Mouse (Mus musculus) v-Abl transformed pro-B cells (cell line): ENCODE results near the gene Bcat2.

Source experiments
- in situ Hi-C, 2 experiments: fragments of 400-800 bp; cut with MboI; formaldehyde crosslinking; loops; one replicate each; pipeline ENCODE4 v1.15.1; 2025; ENCODE audit not compliant: unreplicated experiment in 2 of 2

The Bcat2 gene

DNA sequence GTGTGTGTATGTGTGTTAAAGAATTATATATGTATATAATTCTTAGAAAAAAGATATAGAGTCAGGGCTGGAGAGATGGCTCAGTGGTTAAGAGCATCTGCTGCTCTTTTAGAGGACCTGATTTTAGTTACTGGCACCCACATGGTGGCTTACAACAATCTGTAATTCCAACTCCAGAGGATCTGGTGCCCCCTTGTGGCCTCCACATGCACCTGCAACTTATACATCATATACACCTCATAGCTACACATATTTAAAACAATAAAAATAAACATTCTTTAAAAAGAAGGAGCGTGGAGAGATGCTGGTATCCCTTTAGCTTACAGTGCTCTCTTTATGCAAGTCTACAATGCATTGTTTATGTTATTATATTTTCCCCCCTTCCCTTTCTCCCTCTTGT lies 25.4 kb upstream of the Bcat2 start:
- in situ Hi-C loops: no loop called here

DNA sequence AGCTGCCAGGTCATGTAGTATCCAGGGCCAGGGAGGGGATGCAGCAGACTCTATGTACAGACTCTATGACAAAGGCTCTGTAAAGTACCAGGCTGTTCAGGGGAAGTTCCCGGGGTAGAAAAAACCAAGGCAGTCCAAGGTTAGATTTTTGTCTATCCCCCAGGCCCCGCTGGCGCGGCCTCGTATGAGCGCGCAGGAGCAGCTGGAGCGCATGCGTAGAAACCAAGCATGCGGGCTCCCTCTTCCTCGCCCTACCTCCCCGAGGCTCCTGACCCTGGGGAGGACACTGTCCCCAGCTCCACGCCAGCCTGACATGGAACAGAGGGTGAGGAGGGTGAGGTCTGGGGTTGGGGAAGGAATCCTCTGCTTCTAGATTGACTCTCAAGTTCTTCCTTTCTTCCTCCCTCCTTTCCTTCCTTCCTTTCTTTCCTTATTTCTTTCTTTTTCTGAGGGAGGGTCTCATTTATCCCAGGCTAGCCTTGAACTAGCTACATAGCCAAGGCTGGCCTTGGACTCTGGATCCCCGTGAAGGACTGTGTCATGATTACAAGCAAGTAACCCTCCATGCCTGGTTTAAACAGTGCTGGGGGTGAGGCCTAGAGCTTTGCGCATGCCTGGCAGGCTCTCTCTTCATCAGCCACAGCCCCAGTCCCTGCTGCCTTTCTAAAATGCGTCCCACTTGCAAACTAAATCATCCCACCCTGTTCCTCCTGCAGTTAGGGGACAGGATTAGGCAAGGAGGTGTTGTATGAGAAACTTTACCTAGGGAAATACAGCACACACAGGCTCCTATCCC lies 20.1 kb upstream of the Bcat2 start:
- in situ Hi-C loops: loop anchor here in 1 of 2 experiments (25.0 kb wide), 1 partner anchor 238 kb away; no protein-coding TSS in a partner anchor

DNA sequence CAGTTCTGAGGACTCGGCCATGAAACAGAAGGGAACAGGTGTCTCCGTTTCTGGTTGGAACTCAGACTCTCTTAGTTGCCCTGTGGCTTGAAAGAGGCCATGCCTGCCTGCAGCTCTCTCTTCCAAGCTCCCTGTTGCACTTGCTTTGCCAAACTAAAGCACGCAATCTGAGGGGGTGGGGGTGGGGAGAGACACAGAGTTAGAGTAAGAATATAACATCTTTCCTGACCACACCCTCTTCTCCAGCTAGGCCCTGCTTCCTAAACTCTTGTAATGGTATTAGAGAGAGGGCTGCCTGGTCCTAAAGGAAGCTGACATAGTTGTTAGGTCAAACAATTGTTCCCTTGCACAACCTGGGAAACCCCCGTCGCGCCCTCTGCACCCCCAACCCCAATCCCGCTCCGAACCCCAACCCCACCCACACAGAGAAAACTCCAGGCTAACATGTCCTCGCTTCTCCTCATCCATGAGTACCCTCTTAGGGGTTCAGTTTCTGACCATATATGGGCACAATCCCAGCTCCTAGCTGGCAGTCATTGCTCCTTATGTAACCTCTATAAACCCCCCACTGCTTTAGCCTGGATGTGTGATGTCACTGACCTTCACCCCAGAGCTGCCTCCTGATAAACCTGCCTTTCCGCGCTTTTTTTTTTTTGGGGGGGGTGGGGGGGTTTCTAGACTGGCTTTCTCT lies 19.0 kb upstream of the Bcat2 start:
- in situ Hi-C loops: loop anchor here in 1 of 2 experiments (25.0 kb wide), 1 partner anchor 239 kb away; no protein-coding TSS in a partner anchor

DNA sequence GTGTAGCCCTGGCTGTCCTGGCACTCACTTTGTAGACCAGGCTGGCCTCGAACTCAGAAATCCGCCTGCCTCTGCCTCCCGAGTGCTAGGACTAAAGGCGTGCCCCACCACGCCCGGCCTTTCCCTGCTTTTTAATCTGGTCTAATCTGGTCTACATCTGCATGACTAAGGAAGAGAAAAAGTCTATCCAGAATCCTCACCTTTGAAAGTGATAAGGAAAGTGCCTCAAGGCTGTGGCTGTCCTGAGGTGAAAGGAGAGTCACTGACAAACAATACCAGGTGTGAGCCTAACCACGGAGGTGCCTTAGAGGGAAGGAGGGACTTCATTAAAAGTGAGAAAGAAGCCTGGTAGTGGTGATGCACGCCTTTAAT lies 18.5 kb upstream of the Bcat2 start:
- in situ Hi-C loops: loop anchor here in 1 of 2 experiments (25.0 kb wide), 1 partner anchor 239 kb away; no protein-coding TSS in a partner anchor

DNA sequence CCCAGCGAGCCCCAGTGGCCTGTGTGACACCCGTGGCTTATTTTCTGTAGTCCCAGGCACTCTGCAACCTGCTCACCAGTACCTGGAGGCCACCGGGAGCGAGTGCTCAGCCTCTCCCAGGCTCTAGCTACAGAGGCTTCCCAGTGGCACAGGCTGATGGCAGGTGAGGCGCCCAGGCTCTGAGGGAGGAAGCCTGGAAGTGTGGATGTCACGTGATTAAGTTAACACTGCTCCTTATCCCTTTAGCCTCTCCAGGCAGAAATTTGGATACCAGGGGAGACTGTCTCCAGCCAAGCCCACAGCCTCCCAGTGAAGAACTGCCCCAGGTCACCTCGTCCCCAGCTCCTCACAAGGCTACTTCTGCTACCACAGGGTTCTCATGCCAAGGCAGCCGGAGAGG lies 16.4 kb upstream of the Bcat2 start:
- in situ Hi-C loops: loop anchor here in 1 of 2 experiments (25.0 kb wide), 1 partner anchor 241 kb away; no protein-coding TSS in a partner anchor

DNA sequence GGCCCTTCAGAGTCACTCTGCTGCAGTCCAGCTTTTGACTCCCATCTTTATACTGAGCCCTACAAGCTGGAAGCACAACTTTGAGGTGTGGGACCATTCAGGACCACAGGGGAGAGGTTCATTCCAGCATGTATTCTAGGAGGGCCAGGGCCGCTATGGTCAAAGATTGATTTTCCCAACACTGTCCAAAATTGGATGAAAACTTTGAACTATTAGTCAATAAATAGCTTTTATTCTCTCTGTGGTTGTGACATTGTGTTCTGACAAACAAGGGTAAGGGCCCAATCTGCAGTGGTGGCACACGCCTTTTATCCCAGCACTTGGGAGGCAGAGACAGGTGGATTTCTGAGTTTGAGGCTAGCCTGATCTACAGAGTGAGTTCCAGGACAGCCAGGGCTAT lies 16.0 kb upstream of the Bcat2 start:
- in situ Hi-C loops: loop anchor here in 1 of 2 experiments (25.0 kb wide), 1 partner anchor 242 kb away; no protein-coding TSS in a partner anchor

DNA sequence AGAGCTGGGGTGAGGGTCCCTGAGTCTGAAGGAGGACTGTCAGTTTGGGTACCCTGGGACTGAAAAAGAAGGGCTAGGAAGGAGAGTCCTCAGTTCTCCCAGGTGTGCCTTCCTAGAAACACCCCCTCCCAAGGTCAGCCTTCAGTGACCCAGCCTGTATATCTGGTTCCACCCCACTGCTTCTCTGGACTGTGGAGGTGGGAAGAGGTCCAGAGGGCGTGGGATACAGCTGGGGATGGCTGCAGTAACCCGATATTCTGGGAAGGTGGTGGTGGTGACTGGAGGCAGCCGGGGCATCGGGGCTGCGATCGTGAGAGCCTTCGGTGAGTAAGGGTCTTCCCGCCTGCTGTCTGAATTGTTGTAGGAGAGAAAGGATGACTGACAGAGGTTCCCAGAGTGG lies 15.2 kb upstream of the Bcat2 start, which contains the start of gene Hsd17b14:
TSS of gene Hsd17b14 (plus strand) at position 150 of the 400 bp plus-strand sequence.
- in situ Hi-C loops: loop anchor here (5.0 to 25.0 kb wide), 3 partner anchors 37 to 242 kb away; no protein-coding TSS in a partner anchor

DNA sequence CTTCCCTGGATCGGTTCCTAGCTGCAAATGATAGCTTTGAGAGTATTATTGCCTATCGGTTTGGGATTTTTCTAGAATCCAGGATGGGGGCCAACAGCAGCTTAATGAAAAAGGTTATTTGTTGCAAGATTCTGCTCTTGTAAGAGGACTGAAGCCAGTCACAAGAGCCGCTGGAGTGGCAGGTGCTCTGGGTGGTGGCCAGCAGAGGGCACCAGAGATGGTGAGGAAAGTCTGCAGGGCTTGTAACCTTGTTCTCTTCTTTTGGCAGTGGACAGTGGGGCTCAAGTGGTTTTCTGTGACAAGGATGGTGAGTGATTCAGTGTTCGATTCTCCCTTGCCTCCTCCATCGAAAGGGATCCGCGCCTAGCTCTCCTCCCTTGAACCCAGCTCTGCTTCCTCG lies 14.2 kb upstream of the Bcat2 start:
- in situ Hi-C loops: loop anchor here (5.0 to 25.0 kb wide), 3 partner anchors 37 to 243 kb away; no protein-coding TSS in a partner anchor

DNA sequence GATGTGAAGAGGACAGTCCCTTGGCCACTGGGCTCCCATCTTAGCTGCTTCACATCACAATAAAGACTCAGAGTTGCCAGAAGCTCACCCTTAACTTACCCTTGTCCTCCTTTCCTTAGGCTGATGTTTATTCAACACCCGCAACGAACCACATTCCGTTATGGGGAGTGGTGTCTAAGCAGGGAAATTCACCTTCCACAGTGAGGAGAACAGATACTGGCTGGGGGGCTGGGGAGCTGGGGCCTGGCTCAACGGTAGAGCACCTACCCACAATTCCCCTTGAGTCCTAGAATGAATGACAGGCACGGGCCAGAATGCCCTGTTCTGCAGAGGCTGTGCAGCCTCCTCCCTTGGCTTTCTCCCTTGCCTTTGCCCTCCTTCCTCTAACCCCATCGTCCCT lies 11.0 kb upstream of the Bcat2 start:
- in situ Hi-C loops: loop anchor here (5.0 to 25.0 kb wide), 3 partner anchors 33 to 247 kb away; no protein-coding TSS in a partner anchor

DNA sequence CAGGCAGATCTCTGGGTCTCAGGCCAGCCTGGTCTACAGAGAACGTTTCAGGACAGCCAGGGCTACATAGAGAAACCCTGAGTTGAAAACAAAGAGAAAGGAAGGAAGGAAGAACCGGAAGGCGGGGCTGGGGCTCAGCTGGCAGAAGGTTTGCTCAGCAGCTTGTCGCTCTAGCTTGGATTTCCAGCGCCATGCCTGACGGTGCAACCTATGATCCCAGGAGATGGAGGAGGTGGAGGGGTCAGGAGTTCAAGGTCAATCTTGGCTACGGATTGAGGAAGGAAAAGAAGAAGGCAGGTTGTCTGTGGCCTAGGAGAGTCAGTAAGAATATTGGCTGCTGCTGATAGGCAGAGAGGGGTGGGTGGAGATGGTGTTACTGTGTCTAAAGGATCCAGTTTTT lies 9.7 kb upstream of the Bcat2 start:
- in situ Hi-C loops: loop anchor here (5.0 to 25.0 kb wide), 5 partner anchors 37 to 258 kb away; no protein-coding TSS in a partner anchor

DNA sequence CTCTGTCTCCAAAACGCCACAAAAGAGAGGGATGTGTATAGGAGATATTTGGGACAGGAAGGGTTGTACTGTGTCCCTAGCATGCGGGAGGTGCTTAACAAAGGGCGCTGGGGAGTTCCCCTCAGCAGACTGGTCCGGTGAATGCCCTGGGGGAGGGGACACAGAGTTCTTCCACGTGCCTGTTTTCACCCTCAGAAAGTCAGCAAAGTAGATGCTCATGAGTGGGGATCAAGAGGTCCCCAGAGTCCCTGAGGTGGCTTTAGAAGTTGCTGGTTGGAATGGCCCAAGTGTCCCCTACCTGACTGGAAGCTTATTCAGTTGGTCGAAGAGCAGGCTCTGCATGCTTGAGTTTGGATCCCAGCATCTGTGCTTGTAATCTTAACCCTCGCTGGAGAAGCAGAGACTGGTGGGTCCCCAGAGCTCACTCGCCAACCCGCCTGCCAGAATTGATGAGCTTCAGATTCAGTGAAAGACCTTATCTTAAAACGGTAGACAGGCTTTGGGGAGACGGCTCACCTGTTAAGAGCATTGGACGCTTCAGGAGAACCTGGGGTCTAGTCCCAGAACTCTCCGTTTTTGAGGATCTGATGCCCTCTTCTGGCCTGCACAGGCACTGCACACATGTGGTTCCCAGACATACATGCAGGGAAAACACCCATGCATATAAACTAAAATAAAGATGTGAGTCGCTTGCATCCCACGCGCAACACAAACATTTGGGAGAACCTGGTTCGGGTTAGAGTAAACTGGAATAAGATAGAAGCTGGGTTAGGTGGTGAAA lies 8.9 kb upstream of the Bcat2 start:
- in situ Hi-C loops: loop anchor here (5.0 to 25.0 kb wide), 5 partner anchors 36 to 259 kb away; no protein-coding TSS in a partner anchor

DNA sequence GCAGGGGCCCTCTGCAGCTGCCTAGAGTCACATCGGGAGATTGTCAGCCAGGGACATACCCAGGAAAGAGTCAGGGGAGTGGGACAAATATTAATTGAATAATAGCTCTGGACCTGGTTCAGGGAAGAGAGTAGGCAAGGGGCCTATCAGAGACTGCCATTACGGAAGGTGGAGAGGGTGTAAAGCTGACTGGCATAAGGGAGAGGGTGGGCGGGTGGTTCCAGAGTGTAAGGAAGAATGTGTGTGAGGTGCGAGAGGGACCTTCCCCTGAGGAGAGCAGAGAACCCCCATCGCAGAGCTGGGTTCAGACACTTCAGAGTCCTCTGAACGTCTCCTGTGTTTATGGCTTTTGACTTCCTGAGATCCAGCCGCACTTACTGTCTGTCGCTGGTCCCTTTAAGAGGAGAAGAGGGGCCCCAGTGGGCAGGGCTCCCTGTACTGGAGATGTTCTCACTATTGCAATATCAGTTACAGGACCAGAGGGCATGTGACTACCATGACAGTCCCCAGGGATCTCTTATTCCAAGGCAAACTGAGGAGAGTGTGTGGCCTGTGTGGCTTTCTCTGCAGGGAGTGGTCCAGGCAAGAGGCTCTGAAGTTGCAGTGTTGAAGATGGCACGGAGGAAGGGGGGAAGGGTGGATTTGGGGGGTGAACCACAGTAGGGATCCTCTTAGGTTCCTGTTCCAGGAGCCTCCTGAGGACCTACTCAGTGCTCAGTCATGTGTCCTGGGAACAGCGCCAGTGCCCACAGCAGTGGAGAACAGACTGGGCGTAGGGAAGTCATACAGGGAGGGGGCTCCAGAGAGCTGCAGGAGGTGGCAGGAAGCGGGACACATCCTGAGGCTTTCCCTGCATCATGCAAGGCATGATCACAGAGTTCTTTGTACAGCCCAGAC lies 8.1 kb upstream of the Bcat2 start:
- in situ Hi-C loops: loop anchor here (5.0 to 25.0 kb wide), 5 partner anchors 35 to 260 kb away; no protein-coding TSS in a partner anchor

DNA sequence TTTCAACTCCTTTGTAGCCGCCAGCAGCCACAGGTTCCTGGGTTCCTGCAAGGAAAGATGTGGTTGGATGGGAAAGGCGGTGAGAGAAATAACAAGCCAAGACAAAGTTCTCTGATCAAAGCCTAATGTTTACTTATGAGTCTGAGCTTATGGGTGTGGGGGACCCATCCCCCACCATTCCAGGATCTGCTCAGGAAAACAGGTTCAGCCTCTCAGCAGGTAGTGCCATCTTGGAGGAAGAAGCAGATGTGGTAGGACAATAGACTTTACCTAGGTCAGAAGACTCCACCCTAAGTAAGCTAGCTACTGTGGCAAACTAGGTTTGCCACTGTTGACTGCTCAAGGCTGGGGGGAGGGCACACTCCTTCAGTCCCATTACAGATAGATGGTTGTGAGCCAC lies 5.1 kb upstream of the Bcat2 start:
- in situ Hi-C loops: loop anchor here (5.0 to 25.0 kb wide), 5 partner anchors 32 to 263 kb away; no protein-coding TSS in a partner anchor

DNA sequence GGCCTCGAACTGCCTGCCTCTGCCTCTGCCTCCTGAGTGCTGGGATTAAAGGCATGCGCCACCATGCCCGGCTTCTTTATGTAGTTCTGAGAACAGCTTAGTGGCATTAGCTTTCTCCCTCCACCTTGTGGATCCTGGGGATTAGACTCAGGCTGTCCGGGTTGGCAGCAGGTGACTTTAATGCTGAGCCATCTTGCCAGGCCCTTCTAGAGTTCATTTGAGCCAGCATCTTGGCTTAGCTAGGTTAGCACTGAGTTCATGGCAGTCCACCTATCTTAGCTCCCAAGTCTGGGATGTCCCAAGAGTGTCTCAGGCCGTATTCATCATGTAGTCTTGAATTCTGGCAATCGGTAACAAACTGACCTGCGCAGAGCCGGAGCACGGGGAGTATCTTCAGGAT lies 4.5 kb upstream of the Bcat2 start:
- in situ Hi-C loops: loop anchor here in 1 of 2 experiments (25.0 kb wide), 1 partner anchor 253 kb away; no protein-coding TSS in a partner anchor

DNA sequence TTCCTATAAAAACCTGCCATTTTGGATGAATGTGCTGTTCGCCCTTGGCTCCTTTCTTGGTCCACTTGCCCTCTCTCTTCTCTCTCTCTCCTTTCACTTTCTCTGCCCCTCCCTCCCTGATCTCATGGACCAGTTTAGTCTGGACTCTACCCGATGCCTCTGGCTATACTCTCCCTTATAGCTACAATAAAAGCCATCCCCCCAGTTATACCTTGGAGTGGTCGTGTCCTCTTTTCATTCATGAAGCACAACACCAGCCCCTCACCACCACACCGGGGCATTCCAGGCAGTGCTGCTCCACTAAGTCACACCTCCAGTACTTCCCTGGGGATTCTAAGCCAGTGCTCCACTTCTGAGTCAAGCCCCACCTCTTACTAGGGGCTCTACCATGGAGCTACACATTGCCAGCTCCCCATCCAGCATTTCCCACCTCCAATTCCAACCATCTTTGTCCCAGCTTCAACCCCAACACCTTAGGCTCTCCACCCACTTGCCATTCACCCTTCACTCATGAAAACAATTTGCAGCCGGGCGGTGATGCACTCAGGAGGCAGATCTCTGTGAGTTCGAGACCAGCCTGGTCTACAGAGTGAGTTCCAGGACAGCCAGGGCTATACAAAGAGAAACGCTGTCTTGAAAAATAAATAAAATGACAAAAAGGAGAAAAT lies 2.7 kb upstream of the Bcat2 start:
- in situ Hi-C loops: loop anchor here in 1 of 2 experiments (25.0 kb wide), 1 partner anchor 255 kb away; no protein-coding TSS in a partner anchor

DNA sequence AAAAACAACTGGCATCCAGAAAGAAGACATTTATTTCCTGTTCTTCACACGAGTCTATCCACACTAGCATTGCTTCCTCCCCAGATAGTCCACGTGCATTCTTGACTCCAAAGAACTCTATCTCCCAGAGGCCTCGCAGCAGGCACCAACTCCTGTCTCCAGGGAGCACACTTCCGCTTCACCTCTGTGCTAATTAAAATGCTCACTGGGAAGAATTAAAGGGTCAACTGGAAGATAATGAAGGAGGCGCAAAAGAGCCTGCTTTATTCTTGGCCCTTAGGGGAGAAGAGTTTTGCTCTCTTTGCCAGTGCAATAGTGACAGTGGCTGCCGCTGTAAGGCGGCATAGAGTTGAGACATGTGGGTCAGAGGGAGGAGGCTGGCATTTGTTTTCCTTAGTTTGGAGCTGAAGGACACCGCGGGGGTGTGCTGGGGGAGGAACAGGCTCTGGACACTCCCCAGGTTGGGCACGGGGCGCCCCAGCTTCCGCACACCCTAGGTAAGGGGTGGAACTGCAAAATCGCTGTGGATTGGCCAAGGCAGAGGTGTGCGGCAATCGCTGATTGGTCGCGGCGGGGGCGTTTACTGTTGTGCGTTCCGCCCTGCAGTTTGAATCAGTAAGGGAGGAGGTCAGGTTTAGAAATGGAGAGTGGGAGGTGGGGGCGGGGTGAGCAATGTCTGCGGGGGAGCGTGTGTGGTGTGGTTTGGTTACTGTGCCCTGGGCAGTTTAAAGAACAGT lies 2.0 kb upstream of the Bcat2 start:
- in situ Hi-C loops: loop anchor here in 1 of 2 experiments (25.0 kb wide), 1 partner anchor 256 kb away; no protein-coding TSS in a partner anchor

DNA sequence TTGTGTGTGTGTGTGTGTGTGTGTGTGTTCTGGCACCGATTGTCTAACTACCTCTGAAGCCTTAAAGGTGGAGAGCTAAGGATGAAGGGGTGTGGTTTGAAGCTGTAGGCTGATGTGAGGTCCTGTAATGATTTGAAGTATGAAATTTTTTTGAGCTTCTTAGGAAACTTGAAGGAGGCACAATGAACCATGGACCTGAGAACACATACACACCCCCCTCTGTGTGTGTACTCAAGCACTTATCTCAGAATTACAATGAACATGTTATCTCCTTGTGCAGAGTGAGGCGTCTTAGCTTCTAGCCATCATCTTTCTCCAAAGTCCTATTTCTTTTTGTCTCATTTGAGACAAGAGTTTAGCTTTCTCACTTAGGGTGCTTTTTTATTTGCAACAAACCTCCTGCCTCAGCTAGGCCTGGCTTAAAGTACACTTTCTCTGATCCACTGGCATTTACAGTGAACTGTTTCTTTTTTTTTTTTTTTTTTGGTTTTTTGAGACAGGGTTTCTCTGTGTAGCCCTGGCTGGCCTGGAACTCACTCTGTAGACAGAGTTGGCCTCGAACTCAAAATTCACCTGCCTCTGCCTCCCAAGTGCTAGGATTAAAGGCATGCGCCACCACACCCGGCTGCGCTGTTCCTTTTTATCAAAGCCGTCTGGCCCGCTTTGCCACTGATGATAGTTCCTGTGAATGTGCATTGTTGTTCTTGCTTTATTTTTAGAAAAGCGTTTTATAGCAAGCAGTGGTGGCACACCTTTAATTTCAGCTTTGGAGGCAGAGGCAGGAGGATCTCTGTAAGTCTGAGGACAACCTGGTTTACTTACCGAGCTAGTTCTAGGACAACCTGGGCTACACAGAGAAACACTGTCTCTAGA lies 1.1 kb upstream of the Bcat2 start:
- in situ Hi-C loops: loop anchor here in 1 of 2 experiments (25.0 kb wide), 1 partner anchor 257 kb away; no protein-coding TSS in a partner anchor
